Mouse (Mus musculus) liver, adult 10 weeks (tissue): ENCODE measurements around the gene Gm10717. TPM values are rescaled to one million over a fixed set of nuclear protein-coding genes. Genes with fewer than 3 reads are reported as not detected.

Experiments used
- polyA plus RNA-seq: library from polyadenylated mRNA; stranded (reverse); fragments of 350-450 nt; fragmentation: Illumina TruSeq; extraction: RNeasy Lipid Tissue Mini Kit (QIAGEN cat#74804); gene quantifications from one replicate; pipeline ENCODE4 v1.2.3, GENCODE M21; 2014; ENCODE audit warnings: low read depth, low replicate concordance

Gm10717 gene
- polyA plus RNA-seq = not detected

GRCm38 (mm10) chr9:3024912-3025467, at the start of gene Gm10717:
Gene Gm10717 (plus strand): TSS chr9:3025417.

GRCm38 (mm10) chr9:3000445-3000972, 24.7 kb upstream of the Gm10717 start, which contains the start of gene Gm10722:
Gene Gm10722 (plus strand): TSS chr9:3000922.

GRCm38 (mm10) chr9:3002794-3003396, 22.3 kb upstream of the Gm10717 start, which contains the start of gene Gm11168:
Gene Gm11168 (plus strand): TSS chr9:3003346.

GRCm38 (mm10) chr9:3012733-3013279, 12.4 kb upstream of the Gm10717 start, which contains the start of gene Gm10721:
Gene Gm10721 (plus strand): TSS chr9:3013140.

GRCm38 (mm10) chr9:3015354-3015753, 9.9 kb upstream of the Gm10717 start, which contains the start of gene Gm10720:
Gene Gm10720 (plus strand): TSS chr9:3015654.

GRCm38 (mm10) chr9:3017108-3017507, 8.1 kb upstream of the Gm10717 start, which contains the start of gene Gm10719:
Gene Gm10719 (plus strand): TSS chr9:3017408.

GRCm38 (mm10) chr9:3023312-3023984, 1.8 kb upstream of the Gm10717 start, which contains the start of gene Gm10718:
Gene Gm10718 (plus strand): TSS chr9:3023547.

GRCm38 (mm10) chr9:3034299-3034698, 9.1 kb downstream of the Gm10717 start, which contains the start of gene Gm17535:
Gene Gm17535 (plus strand): TSS chr9:3034599.

GRCm38 (mm10) chr9:3036577-3036976, 11.4 kb downstream of the Gm10717 start, which contains the start of gene Gm10715:
Gene Gm10715 (plus strand): TSS chr9:3036877.

Other genes starting within 250 kb of the Gm10717 start
- gene Gm10722, start 24.5 kb upstream of the Gm10717 start, polyA plus RNA-seq = not detected
- not detected for gene Gm11168, start 22.1 kb upstream of the Gm10717 start, polyA plus RNA-seq
- gene Gm10721, start 12.3 kb upstream of the Gm10717 start, polyA plus RNA-seq = not detected
- gene Gm10720, start 9.8 kb upstream of the Gm10717 start, polyA plus RNA-seq = not detected
- gene Gm10719, start 8.0 kb upstream of the Gm10717 start, polyA plus RNA-seq = not detected
- gene Gm10718, start 1.9 kb upstream of the Gm10717 start, polyA plus RNA-seq = not detected
- not detected for gene Gm17535, start 9.2 kb downstream of the Gm10717 start, polyA plus RNA-seq
- not detected for gene Gm10715, start 11.5 kb downstream of the Gm10717 start, polyA plus RNA-seq